Mouse (Mus musculus): ENCODE data around the gene Frmd8. TPM values are rescaled to one million over a fixed set of nuclear protein-coding genes. Genes with fewer than 3 reads are reported as not detected.

Frmd8 gene
- total and polyA plus RNA-seq, 3 experiments, result 22.8 to 34.4 TPM; not detected in 1

DNA sequence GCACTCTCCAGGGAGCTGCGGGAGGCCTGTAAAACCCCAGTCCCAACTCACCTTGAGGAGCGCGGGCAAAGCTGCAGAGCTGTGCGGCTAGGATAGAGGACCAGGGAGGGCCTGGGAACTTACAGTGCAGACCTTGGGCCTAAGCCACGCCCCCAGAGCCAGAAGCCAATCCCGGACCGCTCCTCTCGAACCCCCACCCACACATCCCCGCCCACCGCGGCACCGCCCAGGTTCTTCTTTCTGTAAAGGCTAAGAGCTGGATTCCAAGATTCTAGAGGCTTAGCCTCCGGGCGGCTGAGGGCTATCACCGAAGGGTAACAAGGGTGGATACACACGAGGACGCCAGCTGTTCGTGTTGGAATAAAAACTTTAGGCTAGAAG lies 49.6 kb upstream of the Frmd8 start, which contains the start of gene Cdc42ep2:
Gene Cdc42ep2, minus strand, starts transcription at position 104 of the 381 bp plus-strand sequence.
- peak; percentile 97 for DNase-seq (ENCODE audit: low read depth, low spot score)
- Histone ChIP-seq H3K4me1 (ENCODE audit: control insufficient read depth in 1 of 2, insufficient read depth in 2 of 2, low read length in 2 of 2) (peaks cover 12 to 16% of the 10 kb centered on the region in 2 experiments), H3K27me3 (ENCODE audit: control insufficient read depth in 1 of 2, insufficient read depth in 2 of 2, low read length in 2 of 2) (no peaks in the 10 kb centered on the region), H3K9me3 (replicated peaks; ENCODE audit: insufficient read depth, low read length) (no peaks in the 10 kb centered on the region), H3K79me2 (ENCODE audit: control insufficient read depth, insufficient read depth, low read length, poor library complexity) (no peaks in the 10 kb centered on the region), H3K9ac (ENCODE audit: control insufficient read depth, low read depth, low read length, poor library complexity, severe bottlenecking) (peak within 1 kb of the TSS; percentile 52), H3K4me3 (ENCODE audit: control insufficient read depth in 1 of 2, insufficient read depth in 1 of 2, low read depth in 2 of 2, low read length in 2 of 2) (peak within 1 kb of the TSS; percentile 57 to 68), H3K36me3 (ENCODE audit: control insufficient read depth in 1 of 2, insufficient read depth in 2 of 2, low read length in 2 of 2) (peaks cover 0 to 12% of the 10 kb centered on the region in 2 experiments; a peak in 2 of 4 replicates), H3K27ac (ENCODE audit: control insufficient read depth, low read depth, low read length) (peak within 1 kb of the TSS; percentile 6; the same call in 1 of the 2 replicates)
- TF ChIP-seq RAD21 (IDR thresholded peaks at IDR 0.05; ENCODE audit: low read depth, low read length) (no peak), MAFK (IDR thresholded peaks at IDR 0.05; ENCODE audit: borderline replicate concordance, low read depth, low read length) (no peak), ZMIZ1 (IDR thresholded peaks at IDR 0.05; ENCODE audit: low read depth, low read length) (0 out of 2 replicates have a peak, but pooled peaks have one; percentile 53), POLR2A (IDR thresholded peaks at IDR 0.05; ENCODE audit: control insufficient read depth in 1 of 2, insufficient read depth in 1 of 2, low read depth in 1 of 2, low read length in 2 of 2, poor library complexity in 1 of 2) (peak in 1 of 2 experiments; percentile 57; a peak in 1 of 4 replicates), TCF12 (IDR thresholded peaks at IDR 0.05; ENCODE audit: low read depth, low read length) (0 out of 2 replicates have a peak, but pooled peaks have one; percentile 35), GABPA (IDR thresholded peaks at IDR 0.05; ENCODE audit: low read depth, low read length) (no peak), MYB (IDR thresholded peaks at IDR 0.05; ENCODE audit: low read depth, low read length) (no peak), NRF1 (IDR thresholded peaks at IDR 0.05; ENCODE audit: insufficient read depth, low read depth, low read length, poor library complexity, severe bottlenecking) (no peak), MAZ (IDR thresholded peaks at IDR 0.05; ENCODE audit: low read depth, low read length) (no peak), ELF1 (IDR thresholded peaks at IDR 0.05; ENCODE audit: low read depth, low read length) (no peak), MXI1 (IDR thresholded peaks at IDR 0.05; ENCODE audit: low read depth, low read length) (0 out of 2 replicates have a peak, but pooled peaks have one; percentile 23), CHD2 (IDR thresholded peaks at IDR 0.05; ENCODE audit: low read length) (no peak), POLR2AphosphoS2 (IDR thresholded peaks at IDR 0.05; ENCODE audit: low read length) (no peak), NELFE (IDR thresholded peaks at IDR 0.05; ENCODE audit: low read depth, low read length) (peak; percentile 47; the same call in 1 of the 2 replicates), JUND (IDR thresholded peaks at IDR 0.05; ENCODE audit: low read depth, low read length) (no peak), HCFC1 (IDR thresholded peaks at IDR 0.05; ENCODE audit: low read depth, low read length) (no peak), ZKSCAN1 (IDR thresholded peaks at IDR 0.05; ENCODE audit: low read depth, low read length) (no peak), ETS1 (IDR thresholded peaks at IDR 0.05; ENCODE audit: low read depth, low read length) (no peak), MEF2A (IDR thresholded peaks at IDR 0.05; ENCODE audit: extremely low read depth, insufficient replicate concordance, low read depth, low read length, poor library complexity, severe bottlenecking) (no peak), EP300 (IDR thresholded peaks at IDR 0.05; ENCODE audit: low read depth in 1 of 2, low read length in 2 of 2) (no peak), TBP (IDR thresholded peaks at IDR 0.05; ENCODE audit: low read depth, low read length) (0 out of 2 replicates have a peak, but pooled peaks have one; percentile 22), CTCF (IDR thresholded peaks at IDR 0.05 in 2 of 3, conservative IDR thresholded peaks at IDR 0.05 in 1 of 3; ENCODE audit: control insufficient read depth in 1 of 3, insufficient read depth in 1 of 3, low read depth in 2 of 3, low read length in 3 of 3, poor library complexity in 1 of 3, severe bottlenecking in 1 of 3) (no peak), SIN3A (IDR thresholded peaks at IDR 0.05; ENCODE audit: low read length) (0 out of 2 replicates have a peak, but pooled peaks have one; percentile 18), USF1 (IDR thresholded peaks at IDR 0.05; ENCODE audit: low read depth, low read length) (no peak), MYC (IDR thresholded peaks at IDR 0.05; ENCODE audit: low read depth, low read length) (no peak), E2F4 (IDR thresholded peaks at IDR 0.05; ENCODE audit: borderline replicate concordance, low read depth, low read length) (no peak), USF2 (IDR thresholded peaks at IDR 0.05; ENCODE audit: borderline replicate concordance in 1 of 2, insufficient read depth in 1 of 2, low read depth in 1 of 2, low read length in 2 of 2) (no peak), ZC3H11A (IDR thresholded peaks at IDR 0.05; ENCODE audit: low read depth, low read length) (no peak), MAX (IDR thresholded peaks at IDR 0.05; ENCODE audit: low read length) (no peak), RCOR1 (IDR thresholded peaks at IDR 0.05; ENCODE audit: low read depth, low read length) (no peak), KAT2A (conservative IDR thresholded peaks at IDR 0.05; ENCODE audit: low read depth, low read length) (no peak), CHD1 (IDR thresholded peaks at IDR 0.05; ENCODE audit: low read depth, low read length) (no peak), ZNF384 (IDR thresholded peaks at IDR 0.05; ENCODE audit: low read depth, low read length) (no peak), UBTF (IDR thresholded peaks at IDR 0.05; ENCODE audit: borderline replicate concordance, insufficient read depth, low read depth, low read length) (0 out of 2 replicates have a peak, but pooled peaks have one; percentile 21), TAL1 (IDR thresholded peaks at IDR 0.05; ENCODE audit: low read length) (no peak), GATA1 (IDR thresholded peaks at IDR 0.05; ENCODE audit: low read depth, low read length) (no peak), BHLHE40 (IDR thresholded peaks at IDR 0.05; ENCODE audit: borderline replicate concordance, low read depth, low read length) (no peak)
